Mouse (Mus musculus) embryonic fibroblast, embryonic 13.5 days (primary cell): Measurements from ENCODE around the gene Furin.

Experiments
- CTCF ChIP-seq: IDR thresholded peaks from 2 replicates; pipeline ENCODE4 v1.5.1; 2011; ENCODE audit warnings: mild to moderate bottlenecking, control low read depth, low read length, moderate library complexity, borderline replicate concordance; ENCODE audit not compliant: insufficient read depth
- POLR2A ChIP-seq: IDR thresholded peaks from 2 replicates; pipeline ENCODE4 v1.6.1; 2011; ENCODE audit warnings: low read depth, mild to moderate bottlenecking, control low read depth, low read length, moderate library complexity

DNA sequence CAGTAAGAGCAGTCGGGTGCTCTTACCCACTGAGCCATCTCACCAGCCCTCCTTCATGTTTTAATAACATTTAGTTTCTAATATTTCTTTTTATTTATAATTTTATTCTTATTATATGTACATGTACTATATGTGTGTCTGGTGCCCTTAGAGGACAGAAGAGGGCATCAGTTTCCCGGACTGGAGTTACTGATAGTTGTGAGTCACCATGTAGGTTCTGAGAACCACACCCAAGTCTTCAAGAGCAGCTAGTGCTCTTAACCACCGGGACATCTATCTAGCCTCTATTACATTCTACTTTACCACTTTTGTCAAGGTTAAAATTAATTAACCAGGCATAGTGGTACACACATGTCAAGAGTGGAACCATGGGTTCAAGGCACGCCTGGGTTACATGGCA is 10.6 kb downstream of the Furin start:
- TF ChIP-seq CTCF (no peak), POLR2A (no peak)
